Mouse (Mus musculus) adrenal gland, adult (tissue): ENCODE data around the gene Eef1a2.

ENCODE experiments used
- DNase-seq, 2 experiments: peaks; one replicate each; pipeline ENCODE4 v3.0.0; 2022 to 2023; ENCODE audit warnings: low spot score in 1 of 2; ENCODE audit not compliant: inconsistent age in 2 of 2

Gene Eef1a2

DNA sequence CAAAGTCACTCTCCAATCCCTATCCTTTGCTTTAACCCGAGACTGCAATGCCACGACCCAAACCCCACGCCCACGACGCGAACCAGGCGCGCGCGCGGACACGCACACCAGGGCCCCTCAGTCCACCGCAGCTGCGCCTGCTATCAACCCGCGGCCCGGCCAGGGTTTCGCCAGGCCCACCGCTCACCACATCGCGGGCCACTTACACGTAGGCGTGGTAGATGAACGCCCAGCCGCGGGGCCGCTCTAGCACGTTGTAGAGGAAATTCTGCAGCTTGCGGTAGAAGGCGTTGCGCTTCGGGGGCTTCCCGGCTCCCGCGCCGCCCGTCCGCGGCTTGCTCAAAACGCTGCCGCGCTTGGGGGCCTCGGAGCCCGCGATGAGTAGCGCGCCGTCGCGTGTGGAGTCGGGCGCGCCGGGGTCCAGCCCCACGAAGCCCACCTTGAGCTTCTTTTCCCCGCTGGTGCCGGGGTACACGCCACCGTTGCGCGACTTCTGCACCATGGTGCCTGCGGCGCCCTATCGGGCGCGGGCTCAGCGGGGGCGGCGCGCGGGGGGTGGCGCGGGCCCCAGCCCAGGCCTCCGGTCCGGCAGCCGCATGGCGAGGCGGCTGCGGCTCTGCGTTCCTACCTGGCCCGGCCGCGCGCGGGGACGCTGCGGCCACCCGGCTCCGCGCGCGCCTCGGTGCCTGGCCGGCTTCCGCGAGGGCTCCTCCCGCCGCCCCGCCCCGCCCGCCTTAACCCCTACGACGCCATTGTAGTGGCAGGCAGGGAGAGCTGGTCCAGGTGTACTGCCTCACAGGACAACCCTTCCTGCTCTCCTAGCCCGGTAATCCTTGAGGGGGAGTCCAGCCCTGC lies 22.0 kb downstream of the Eef1a2 start, which contains the start of gene Kcnq2:
Kcnq2 (minus strand) TSS at position 710 of the 855 bp plus-strand sequence.
- DNase-seq: no peak

DNA sequence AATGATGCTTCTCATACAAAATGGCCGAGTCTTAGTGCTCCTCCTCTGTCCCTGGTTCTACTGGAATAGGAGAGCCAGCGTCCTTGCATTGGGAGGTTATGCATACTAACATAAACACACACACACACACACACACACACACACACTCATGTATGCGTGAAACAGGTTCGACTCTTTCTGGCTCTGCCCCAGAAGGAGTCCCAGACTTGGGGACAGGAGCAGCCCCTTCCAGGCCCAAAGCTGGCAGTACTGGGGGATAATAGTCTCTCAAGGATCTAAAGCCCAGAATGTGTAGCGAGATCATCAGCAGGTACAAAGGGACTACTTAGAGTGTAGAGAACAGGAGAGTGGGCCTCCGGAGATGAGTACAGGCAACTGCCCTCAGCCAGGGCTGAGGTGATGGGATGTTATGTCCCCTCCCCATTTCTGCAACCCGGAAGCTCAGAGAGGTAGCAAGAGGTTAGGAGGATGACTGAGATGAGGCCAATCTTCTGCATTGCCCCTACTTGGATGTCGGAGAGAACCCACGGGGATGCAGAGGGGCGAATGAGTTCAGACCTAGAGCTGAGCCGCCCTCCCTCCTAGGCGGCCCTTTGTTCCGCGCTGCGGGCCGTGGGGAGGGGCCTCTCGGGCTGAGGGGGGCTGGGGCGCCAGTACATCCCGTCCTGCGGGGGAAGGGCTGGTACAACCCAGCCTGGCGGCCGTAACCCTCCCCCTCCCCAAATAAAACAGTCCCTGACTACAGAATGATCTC lies 22.8 kb downstream of the Eef1a2 start:
- no peak for DNase-seq

DNA sequence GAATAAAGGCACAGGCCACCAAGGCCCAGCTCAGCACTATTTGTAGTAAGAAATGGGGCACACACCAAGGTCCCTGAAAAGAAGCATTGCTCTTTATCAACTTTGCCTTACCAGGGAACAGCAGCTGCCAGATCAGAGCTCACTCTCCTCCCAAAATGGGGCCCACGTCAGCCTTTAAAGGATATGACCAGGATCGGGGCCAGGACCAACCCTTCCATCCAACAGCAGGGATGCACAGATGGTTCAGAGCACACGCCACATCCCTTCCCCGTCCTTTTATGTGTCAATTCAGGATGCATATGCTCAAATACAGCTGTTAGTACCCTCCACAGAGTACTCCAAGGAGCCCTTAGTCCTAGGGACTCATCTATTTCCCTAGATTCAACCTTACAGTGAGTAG lies 26.6 kb downstream of the Eef1a2 start:
- no peak for DNase-seq

DNA sequence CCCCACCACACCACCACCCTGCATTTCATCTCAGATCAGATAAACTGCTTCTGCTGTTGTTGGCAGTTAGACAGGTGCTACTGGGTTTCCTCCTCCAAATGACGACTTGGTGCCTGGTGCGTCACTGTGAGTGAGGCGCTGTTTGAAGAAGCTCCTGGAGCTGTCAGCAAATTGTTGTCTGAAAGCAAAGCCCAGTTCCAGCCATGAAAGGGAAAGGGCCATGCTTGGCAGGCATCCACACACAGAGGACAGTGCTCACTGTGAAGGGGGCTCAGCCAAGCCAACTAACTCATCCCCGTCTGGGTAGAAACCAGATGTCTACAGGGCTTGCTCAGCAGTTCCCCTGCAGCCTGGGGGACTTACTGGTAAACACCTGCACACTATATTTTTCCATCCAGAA lies 27.9 kb downstream of the Eef1a2 start:
- DNase-seq: no peak

DNA sequence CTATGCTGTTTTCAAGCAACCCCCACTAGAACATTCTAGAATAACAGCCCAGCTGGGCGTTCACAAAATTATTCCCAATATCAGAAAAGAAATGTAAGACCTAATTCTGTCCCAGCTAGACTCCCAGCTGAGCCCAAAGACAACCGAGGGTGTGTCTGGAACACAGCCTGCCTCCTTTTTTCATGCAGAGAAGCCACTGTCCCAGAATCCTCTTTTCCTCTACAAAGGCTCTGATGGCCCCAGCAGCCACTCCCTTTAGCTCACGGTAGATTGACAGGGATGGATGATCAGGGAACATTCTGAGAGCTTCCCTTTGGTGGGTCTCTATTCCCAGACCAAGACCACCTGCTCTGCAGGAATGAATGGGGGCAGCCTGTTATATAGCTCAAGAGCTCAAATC lies 29.0 kb downstream of the Eef1a2 start:
- DNase-seq: no peak

DNA sequence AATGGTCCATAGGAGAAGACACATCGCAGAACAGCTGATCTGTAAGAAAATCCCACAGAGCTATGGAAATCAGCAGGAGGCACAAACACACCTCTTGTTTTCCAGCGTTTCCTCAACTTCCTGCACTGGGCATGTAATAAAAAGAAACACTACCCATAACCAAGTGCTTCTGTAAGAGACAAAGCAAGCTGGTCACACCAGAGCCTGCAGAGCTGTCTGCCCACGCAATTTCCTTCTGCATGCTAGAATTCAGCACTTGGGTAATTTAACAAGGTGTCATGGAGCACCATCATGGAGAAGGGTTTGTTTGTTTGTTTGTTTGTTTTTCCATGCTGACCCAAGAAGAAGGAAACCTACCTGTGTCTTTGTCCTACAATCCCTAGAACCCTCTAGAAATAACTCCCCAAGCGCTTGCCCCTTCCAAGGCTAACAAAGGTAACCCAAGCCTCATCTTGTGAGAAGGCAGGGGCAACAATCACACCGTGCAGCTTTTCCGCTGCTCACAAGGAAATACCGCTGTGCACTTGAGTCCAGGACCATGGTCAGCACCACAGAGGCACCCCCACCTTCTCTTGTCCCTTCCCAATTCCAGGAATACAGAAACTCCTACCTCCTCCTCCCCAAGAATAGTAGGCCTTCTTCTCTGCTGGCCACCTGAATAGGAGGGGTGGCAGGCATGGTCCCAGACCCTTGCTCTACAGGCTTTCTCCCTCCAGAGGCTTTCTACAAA lies 30.9 kb downstream of the Eef1a2 start:
- peak in 1 of 2 experiments; percentile 42 for DNase-seq

DNA sequence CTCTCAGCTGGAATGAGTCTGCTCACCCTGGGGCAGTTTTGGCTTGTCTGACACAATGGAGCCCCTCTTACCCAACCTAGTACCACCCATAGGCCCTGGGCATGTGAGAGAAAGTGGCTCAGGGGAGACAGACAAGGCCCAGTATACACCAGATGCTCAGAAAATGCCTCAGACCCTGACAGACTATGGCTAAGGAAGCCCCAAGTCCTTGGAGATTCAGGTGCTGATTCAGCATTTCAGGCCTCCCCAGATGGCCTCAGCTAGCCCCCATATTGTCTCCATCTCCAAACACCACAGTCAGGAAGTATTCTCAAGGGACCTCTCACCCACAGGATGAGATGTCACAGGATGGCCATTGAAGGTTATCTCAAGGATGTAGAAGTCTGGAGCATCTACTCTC lies 34.2 kb downstream of the Eef1a2 start:
- DNase-seq: no peak

DNA sequence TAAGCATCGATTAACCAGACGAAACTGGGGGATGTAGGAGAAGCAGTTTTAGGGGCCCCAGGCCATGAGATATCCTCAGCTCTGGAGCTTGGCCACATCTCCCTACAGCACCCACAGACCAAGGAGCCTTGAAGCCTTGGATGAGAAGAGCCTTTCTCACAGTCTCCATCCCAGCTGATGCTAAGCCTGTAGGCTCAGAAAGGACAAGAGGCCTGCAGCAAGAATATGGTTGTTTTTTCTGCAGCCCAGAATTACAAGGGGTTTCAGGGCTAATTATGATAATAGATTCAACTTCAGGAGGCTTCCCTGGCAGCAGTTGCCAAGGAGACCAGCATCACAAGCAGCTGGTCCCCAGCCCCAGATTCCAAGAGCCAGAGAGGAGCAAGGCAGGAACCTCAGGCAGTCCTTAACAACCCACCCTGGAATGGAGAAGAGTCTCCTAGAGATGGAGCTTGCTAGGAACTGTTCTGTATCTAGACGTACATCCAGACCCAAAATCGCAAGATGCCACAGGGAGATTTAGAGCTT lies 35.8 kb downstream of the Eef1a2 start:
- no peak for DNase-seq

DNA sequence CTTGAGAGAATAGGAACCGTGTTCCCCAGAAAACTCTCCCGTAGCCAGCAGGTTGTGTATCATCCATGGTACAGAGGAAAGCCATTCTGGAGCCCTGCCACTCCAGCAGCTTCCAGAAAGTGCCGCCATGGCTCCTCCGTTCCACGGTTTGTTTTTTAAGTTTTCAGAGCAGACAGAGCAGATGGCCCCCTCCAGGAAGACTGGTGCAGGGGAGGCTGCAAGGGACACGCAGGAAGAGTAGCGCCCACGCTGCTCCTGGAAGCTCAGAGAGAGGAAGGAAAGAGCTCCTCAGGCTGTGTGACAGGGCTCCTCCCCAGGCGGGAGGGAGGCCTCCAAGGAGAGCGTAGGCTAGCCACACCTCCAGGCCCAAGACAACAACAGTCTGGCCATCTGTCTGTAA lies 36.9 kb downstream of the Eef1a2 start:
- no peak for DNase-seq

DNA sequence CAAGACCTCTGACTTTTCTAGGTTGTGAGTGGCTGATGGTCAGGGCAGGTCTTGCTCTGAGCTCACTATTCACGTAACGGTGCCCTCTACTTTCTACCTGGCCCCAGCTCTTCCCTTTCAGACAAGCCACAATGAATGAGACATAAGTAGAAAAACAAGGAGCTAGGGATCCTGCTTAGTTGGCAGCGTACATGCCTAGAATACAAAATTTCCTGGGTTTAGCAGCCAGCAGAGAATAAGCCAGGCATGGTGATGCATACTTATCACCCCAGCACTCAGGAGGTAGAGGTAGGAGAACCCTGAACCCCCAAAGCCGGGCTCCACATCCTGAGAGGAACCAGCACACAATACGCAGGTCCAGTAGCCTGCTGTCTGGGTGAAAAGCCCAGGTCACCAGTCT lies 40.4 kb downstream of the Eef1a2 start:
- no peak for DNase-seq

DNA sequence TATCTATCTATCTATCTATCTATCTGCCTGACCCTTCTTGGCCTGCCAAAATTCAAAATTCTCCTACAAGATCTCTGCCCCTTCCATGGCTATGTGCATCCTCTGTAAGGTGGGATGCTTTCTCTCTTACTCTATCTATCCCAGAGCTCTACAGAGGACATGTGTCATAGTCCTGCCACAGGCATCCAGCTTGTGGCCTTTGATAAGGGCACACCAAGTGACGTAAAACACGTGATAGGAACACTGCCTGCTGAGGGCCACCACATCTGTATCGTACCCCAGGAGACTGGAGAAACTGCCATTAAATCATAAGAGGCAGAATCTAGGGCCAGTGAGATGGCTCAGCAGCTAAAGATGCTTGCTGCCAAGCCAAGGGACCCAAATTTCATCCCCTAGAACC lies 41.4 kb downstream of the Eef1a2 start:
- DNase-seq: no peak

DNA sequence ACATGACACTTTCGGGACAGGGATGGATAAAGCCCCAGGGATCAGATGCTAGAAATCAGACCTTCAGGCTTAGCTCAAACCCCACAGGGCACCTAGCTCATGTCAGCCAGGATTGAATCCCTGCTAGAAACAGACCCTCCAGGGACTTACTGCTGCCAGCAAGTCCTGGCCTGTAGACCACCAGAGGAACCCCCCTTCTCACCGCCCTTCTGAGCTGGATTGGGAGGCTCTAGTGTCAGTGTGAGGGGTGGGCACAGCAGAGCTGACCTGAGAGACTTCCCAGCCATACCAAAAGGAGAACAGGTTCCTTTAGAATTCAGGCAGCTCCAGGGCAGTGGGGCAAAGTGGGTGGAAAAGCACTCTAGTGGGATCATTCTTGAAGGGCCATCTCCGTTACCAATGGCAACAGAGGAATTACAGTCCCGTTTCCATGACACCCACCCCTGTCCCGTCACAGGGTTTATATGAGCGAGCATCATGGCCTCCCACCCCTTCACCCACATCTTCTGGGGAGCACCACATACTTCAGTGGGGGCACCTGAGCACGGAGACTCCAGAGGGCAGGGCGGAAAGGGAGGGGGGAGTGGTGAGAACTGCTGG lies 43.0 kb downstream of the Eef1a2 start:
- DNase-seq: no peak

DNA sequence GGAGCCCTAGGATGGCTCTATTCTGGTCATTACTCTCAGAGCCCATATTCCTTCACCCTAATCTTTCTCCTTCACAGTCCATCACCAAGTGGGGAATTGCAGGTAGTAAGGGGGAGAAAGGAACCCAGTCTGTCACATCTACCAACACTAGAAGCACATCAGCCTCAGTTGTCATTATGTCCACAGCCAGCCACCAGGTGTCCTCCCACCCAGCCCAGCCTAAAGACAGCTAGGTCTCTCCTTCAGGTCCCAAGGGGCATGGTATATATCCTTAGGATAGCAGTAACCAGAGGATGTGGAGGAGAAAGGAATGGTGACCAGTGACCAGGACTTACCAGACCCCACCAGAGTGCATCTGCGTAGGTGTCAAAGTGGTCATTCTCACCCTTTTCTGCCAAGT lies 45.1 kb downstream of the Eef1a2 start:
- DNase-seq: no peak

DNA sequence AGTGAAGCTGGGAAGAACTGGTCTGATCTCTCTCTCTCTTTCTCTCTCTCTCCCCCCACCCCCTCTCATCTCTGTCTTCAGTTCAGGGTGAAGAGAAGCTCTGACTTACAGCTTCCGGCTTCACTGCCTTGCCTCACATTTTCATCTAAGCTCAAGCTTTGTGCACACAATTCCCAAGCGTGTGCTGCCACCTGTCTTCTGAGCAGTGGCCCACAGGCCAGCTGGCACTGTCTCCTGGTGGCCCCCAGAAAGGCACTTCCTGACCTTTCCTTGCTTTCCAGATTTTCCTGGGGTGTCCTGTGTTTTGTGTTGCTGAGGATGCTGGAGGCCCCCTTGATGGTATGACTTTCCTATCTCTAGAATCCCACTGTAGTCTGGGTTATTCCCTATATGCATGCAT lies 52.7 kb downstream of the Eef1a2 start:
- DNase-seq: no peak

DNA sequence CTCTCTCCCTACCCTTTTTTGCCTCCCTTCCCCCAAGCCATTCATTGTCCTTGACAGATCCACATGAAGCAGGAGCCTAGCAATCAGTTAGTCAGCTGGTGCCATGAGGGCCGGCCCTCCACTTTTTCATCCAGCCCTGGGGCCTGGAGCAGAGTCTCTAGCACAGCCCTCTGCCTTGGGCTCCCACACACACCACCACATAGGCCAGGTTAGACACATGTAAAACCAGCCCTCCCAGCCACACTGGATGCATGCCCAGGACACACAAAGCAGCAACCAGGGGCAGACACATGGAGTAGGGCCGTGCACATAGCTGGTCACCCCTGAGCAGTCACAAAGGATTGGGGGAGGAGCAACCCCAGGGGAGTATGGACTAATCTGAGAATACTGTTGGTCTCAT lies 54.7 kb downstream of the Eef1a2 start:
- peak; percentile 13 to 67 for DNase-seq

DNA sequence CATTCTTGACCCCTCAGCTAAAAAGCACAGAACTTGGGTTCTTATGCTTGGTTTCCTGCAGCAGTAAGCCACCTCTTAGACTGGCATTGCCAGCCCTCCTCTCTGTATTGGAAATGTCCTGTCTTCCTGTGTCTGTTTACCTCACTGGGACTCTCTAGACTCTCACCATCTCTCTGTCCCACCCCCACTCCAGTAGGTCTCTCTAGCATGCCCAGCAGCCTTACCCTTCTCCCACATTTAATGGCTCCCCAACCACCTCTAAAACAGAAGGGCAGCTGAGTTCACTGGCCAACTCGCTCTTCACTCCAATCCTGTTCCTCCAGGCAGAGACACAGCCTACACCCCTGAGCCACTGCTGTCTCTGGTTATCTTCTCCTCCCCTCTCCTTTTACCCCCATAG lies 55.2 kb downstream of the Eef1a2 start:
- DNase-seq: no peak

DNA sequence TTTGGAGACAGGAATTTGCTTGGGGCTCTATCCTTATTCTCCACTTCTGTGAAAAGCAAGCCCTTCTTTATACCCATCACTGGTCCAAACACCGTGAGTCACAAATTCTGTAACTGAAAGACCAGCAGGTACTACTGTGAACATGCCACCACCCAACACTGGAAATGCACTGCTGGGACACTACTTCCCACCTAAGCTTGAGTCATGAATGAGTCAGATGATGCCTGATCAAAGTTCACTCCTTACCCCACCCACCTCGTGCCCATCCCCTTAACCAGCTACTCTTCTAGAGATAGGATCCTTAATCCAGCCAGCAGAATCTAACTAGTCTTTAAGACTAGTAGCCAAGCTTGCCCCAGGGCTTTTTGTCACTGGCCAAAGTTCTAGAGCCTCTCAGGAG lies 56.7 kb downstream of the Eef1a2 start:
- no peak for DNase-seq
